Mouse (Mus musculus) lung, embryonic 14.5 days (tissue): Measurements from ENCODE around the gene Kif21b. TPM values are rescaled to one million over a fixed set of nuclear protein-coding genes. Genes with fewer than 3 reads are reported as not detected.

Experiments
- ATAC-seq: fragments of 200-750 bp; cut with Nextera tagmentation; 2 replicates; pipeline ENCODE4 v1.8.0; 2017; ENCODE audit warnings: mild to moderate bottlenecking, moderate TSS enrichment, moderate library complexity; ENCODE audit not compliant: insufficient read depth
- DNase-seq: peaks from one replicate; pipeline ENCODE4 v3.0.0-alpha.2; 2015
- H3K27ac ChIP-seq: fragments of 300-500 bp; sonication (generic); 2 replicates; pipeline ENCODE4 v1.5.1; 2014; ENCODE audit warnings: low read depth, mild to moderate bottlenecking, moderate library complexity
- H3K27me3 ChIP-seq: fragments of 300-500 bp; sonication (generic); 2 replicates; pipeline ENCODE4 v1.6.1; 2014; ENCODE audit warnings: low read length, control low read depth; ENCODE audit not compliant: insufficient read depth
- H3K36me3 ChIP-seq: fragments of 300-500 bp; sonication (generic); 2 replicates; pipeline ENCODE4 v1.6.1; 2014; ENCODE audit warnings: control low read depth; ENCODE audit not compliant: insufficient read depth
- H3K4me1 ChIP-seq: fragments of 300-500 bp; sonication (generic); 2 replicates; pipeline ENCODE4 v1.6.1; 2014; ENCODE audit warnings: antibody characterized with exemption, control low read depth; ENCODE audit not compliant: insufficient read depth
- H3K4me2 ChIP-seq: fragments of 300-500 bp; sonication (generic); 2 replicates; pipeline ENCODE4 v1.6.1; 2014; ENCODE audit warnings: mild to moderate bottlenecking
- H3K4me3 ChIP-seq: fragments of 300-500 bp; sonication (generic); 2 replicates; pipeline ENCODE4 v1.5.1; 2014; ENCODE audit warnings: low read depth, low read length
- H3K9ac ChIP-seq: fragments of 300-500 bp; sonication (generic); 2 replicates; pipeline ENCODE4 v1.6.1; 2014
- H3K9me3 ChIP-seq: fragments of 300-500 bp; sonication (generic); 2 replicates; pipeline ENCODE4 v1.6.1; 2016; ENCODE audit warnings: low read depth, low read length, control low read depth
- CTCF ChIP-seq: IDR thresholded peaks from 2 replicates; pipeline ENCODE4 v1.5.1; 2016; ENCODE audit warnings: antibody characterized with exemption, low read depth
- WGBS: fragments of 180-500 bp; shearing (Covaris S2); extraction: QIAGEN DNeasy Blood & Tissue Kit; methylation state at CpG from one replicate; pipeline ENCODE4 v1.1.7; 2014; 5-methylcytosine and 5-hydroxymethylcytosine counted together
- polyA plus RNA-seq: library from polyadenylated mRNA; unstranded; fragments of >200 nt; fragmentation: Nextera tagmentation; extraction: Ambion mirVana; gene quantifications from 2 replicates; pipeline ENCODE4 v1.2.1, GENCODE M21; 2014

Gene Kif21b
- polyA plus RNA-seq, 1 experiment from 2014 or later: 4.1 TPM

GRCm38 (mm10) chr1:136102981-136103380, 28.2 kb upstream of the Kif21b start:
- TF ChIP-seq CTCF: no peak
- H3K36me3 ChIP-seq: no peaks in the 10 kb centered on the region
- DNase-seq (no peak), ATAC-seq (peak; percentile 35)
- no peaks in the 10 kb centered on the region for H3K9me3 ChIP-seq
- H3K4me2 ChIP-seq: no peak overlapping the region
- H3K4me1 ChIP-seq: no peaks in the 10 kb centered on the region
- no peak overlapping the region for H3K27ac ChIP-seq
- H3K9ac ChIP-seq: no peak overlapping the region
- no peaks in the 10 kb centered on the region for H3K27me3 ChIP-seq
- no peak overlapping the region for H3K4me3 ChIP-seq
- 43% methylated on average over 2 of the region's 2 CpGs for WGBS

GRCm38 (mm10) chr1:136103696-136104095, 27.5 kb upstream of the Kif21b start:
- Histone ChIP-seq H3K4me3 (no peak overlapping the region), H3K36me3 (no peaks in the 10 kb centered on the region)
- 78% methylated on average over 7 of the region's 7 CpGs for WGBS

GRCm38 (mm10) chr1:136104741-136105140, 26.4 kb upstream of the Kif21b start:
- Histone ChIP-seq H3K9ac (no peak overlapping the region), H3K4me2 (no peak overlapping the region), H3K4me1 (no peaks in the 10 kb centered on the region), H3K4me3 (no peak overlapping the region), H3K36me3 (no peaks in the 10 kb centered on the region), H3K9me3 (no peaks in the 10 kb centered on the region), H3K27ac (no peak overlapping the region), H3K27me3 (no peaks in the 10 kb centered on the region)
- DNase-seq: no peak
- no peak for ATAC-seq
- TF ChIP-seq CTCF: no peak
- WGBS: 37% methylated on average over 4 of the region's 4 CpGs

More at GRCm38 (mm10) chr1:136103696-136104095, 27.5 kb upstream of the Kif21b start:
- ATAC-seq (no peak), DNase-seq (no peak)
- Histone ChIP-seq H3K9ac (no peak overlapping the region), H3K9me3 (no peaks in the 10 kb centered on the region), H3K27ac (no peak overlapping the region), H3K4me2 (no peak overlapping the region), H3K4me1 (no peaks in the 10 kb centered on the region), H3K27me3 (no peaks in the 10 kb centered on the region)
- TF ChIP-seq CTCF: no peak

GRCm38 (mm10) chr1:136109464-136109863, 21.7 kb upstream of the Kif21b start:
- H3K27ac ChIP-seq: no peak overlapping the region
- TF ChIP-seq CTCF: no peak
- DNase-seq: no peak
- H3K4me2 ChIP-seq: no peak overlapping the region
- H3K36me3 ChIP-seq: no peaks in the 10 kb centered on the region
- H3K27me3 ChIP-seq: no peaks in the 10 kb centered on the region
- ATAC-seq: no peak
- no peaks in the 10 kb centered on the region for H3K4me1 ChIP-seq
- H3K9ac ChIP-seq: no peak overlapping the region
- no peaks in the 10 kb centered on the region for H3K9me3 ChIP-seq
- H3K4me3 ChIP-seq: no peak overlapping the region
- WGBS: 63% methylated on average over 2 of the region's 2 CpGs

- H3K9ac ChIP-seq: no peak overlapping the region
- H3K4me3 ChIP-seq: no peak overlapping the region
- DNase-seq (peak; percentile 85), ATAC-seq (peak; percentile 61; the same call in 1 of the 2 replicates)
- no peaks in the 10 kb centered on the region for H3K4me1 ChIP-seq
- H3K9me3 ChIP-seq: no peaks in the 10 kb centered on the region
- no peak overlapping the region for H3K4me2 ChIP-seq
- no peaks in the 10 kb centered on the region for H3K36me3 ChIP-seq
- H3K27me3 ChIP-seq: no peaks in the 10 kb centered on the region
- 26% methylated on average over 3 of the region's 3 CpGs for WGBS
- no peak overlapping the region for H3K27ac ChIP-seq
- TF ChIP-seq CTCF: peak; percentile 87
These were observed 15.0 kb upstream of the Kif21b start for GRCm38 (mm10) chr1:136116183-136116582.

GRCm38 (mm10) chr1:136117069-136117468, 14.1 kb upstream of the Kif21b start:
- H3K4me2 ChIP-seq: no peak overlapping the region
- ATAC-seq (no peak), DNase-seq (no peak)
- no peak for TF ChIP-seq CTCF
- WGBS: 77% methylated on average over 9 of the region's 9 CpGs
- no peak overlapping the region for H3K9ac ChIP-seq
- H3K4me3 ChIP-seq: no peak overlapping the region
- no peaks in the 10 kb centered on the region for H3K36me3 ChIP-seq
- no peaks in the 10 kb centered on the region for H3K4me1 ChIP-seq
- H3K9me3 ChIP-seq: no peaks in the 10 kb centered on the region
- H3K27ac ChIP-seq: no peak overlapping the region
- no peaks in the 10 kb centered on the region for H3K27me3 ChIP-seq

- no peak overlapping the region for H3K9ac ChIP-seq
- H3K36me3 ChIP-seq: no peaks in the 10 kb centered on the region
- no peak overlapping the region for H3K27ac ChIP-seq
- H3K4me3 ChIP-seq: no peak overlapping the region
- 38% methylated on average over 8 of the region's 8 CpGs for WGBS
- no peaks in the 10 kb centered on the region for H3K4me1 ChIP-seq
- DNase-seq (peak; percentile 44), ATAC-seq (no peak)
- H3K9me3 ChIP-seq: no peaks in the 10 kb centered on the region
- no peak for TF ChIP-seq CTCF
- no peak overlapping the region for H3K4me2 ChIP-seq
- no peaks in the 10 kb centered on the region for H3K27me3 ChIP-seq
These were observed 12.3 kb upstream of the Kif21b start for GRCm38 (mm10) chr1:136118875-136119274.

- no peak overlapping the region for H3K4me3 ChIP-seq
- WGBS: 69% methylated on average over 7 of the region's 7 CpGs
- H3K36me3 ChIP-seq: no peaks in the 10 kb centered on the region
- no peaks in the 10 kb centered on the region for H3K4me1 ChIP-seq
- TF ChIP-seq CTCF: no peak
- H3K27ac ChIP-seq: no peak overlapping the region
- DNase-seq (no peak), ATAC-seq (no peak)
- no peaks in the 10 kb centered on the region for H3K27me3 ChIP-seq
- no peaks in the 10 kb centered on the region for H3K9me3 ChIP-seq
- no peak overlapping the region for H3K9ac ChIP-seq
- H3K4me2 ChIP-seq: no peak overlapping the region
These were observed 11.5 kb upstream of the Kif21b start for GRCm38 (mm10) chr1:136119571-136120262.
